Mouse (Mus musculus) midbrain, embryonic 16.5 days (tissue): ENCODE measurements around the gene Gm43738. TPM values are rescaled to one million over a fixed set of nuclear protein-coding genes. Genes with fewer than 3 reads are reported as not detected.

ENCODE experiments used
- ATAC-seq: fragments of 200-750 bp; cut with Nextera tagmentation; 2 replicates; pipeline ENCODE4 v1.8.0; 2017; ENCODE audit warnings: moderate TSS enrichment
- H3K27ac ChIP-seq: fragments of 300-500 bp; sonication (generic); 2 replicates; pipeline ENCODE4 v1.5.1; 2014; ENCODE audit warnings: mild to moderate bottlenecking, low read length, mixed read lengths
- H3K27me3 ChIP-seq: fragments of 300-500 bp; sonication (generic); 2 replicates; pipeline ENCODE4 v1.6.1; 2014; ENCODE audit warnings: low read depth, low read length, mixed read lengths; ENCODE audit not compliant: control insufficient read depth, insufficient read depth
- H3K36me3 ChIP-seq: fragments of 300-500 bp; sonication (generic); 2 replicates; pipeline ENCODE4 v1.6.1; 2014; ENCODE audit warnings: mild to moderate bottlenecking, low read length, moderate library complexity, mixed read lengths; ENCODE audit not compliant: control insufficient read depth, insufficient read depth
- H3K4me1 ChIP-seq: fragments of 300-500 bp; sonication (generic); 2 replicates; pipeline ENCODE4 v1.6.1; 2014; ENCODE audit warnings: mild to moderate bottlenecking, low read length, mixed read lengths; ENCODE audit not compliant: control insufficient read depth, insufficient read depth
- H3K4me2 ChIP-seq: fragments of 300-500 bp; sonication (generic); 2 replicates; pipeline ENCODE4 v1.6.1; 2014; ENCODE audit warnings: mild to moderate bottlenecking, low read length, mixed read lengths
- H3K4me3 ChIP-seq: fragments of 300-500 bp; sonication (generic); 2 replicates; pipeline ENCODE4 v1.5.1; 2014; ENCODE audit warnings: low read depth, mild to moderate bottlenecking, low read length, moderate library complexity, mixed read lengths
- H3K9ac ChIP-seq: fragments of 300-500 bp; sonication (generic); 2 replicates; pipeline ENCODE4 v1.6.1; 2014; ENCODE audit warnings: low read depth, low read length, mixed read lengths
- H3K9me3 ChIP-seq: fragments of 300-500 bp; sonication (generic); replicated peaks from 2 replicates; pipeline ENCODE4 v1.6.1; 2014; ENCODE audit warnings: mild to moderate bottlenecking, low read length, mixed read lengths; ENCODE audit not compliant: control insufficient read depth, poor library complexity, severe bottlenecking
- WGBS: fragments of 180-500 bp; shearing (Covaris S2); extraction: QIAGEN DNeasy Blood & Tissue Kit; methylation state at CpG from one replicate; pipeline ENCODE4 v1.1.7; 2014; 5-methylcytosine and 5-hydroxymethylcytosine counted together
- polyA plus RNA-seq: library from polyadenylated mRNA; unstranded; fragments of >200 nt; fragmentation: Nextera tagmentation; extraction: Ambion mirVana; gene quantifications from 2 replicates; pipeline ENCODE4 v1.2.1, GENCODE M21; 2015

Gm43738 gene
- 0.14 TPM in 1 of 2 replicates, not detected in the other for polyA plus RNA-seq

- peak within 1 kb of the TSS; percentile 93 for H3K4me2 ChIP-seq
- 39% methylated on average over 7 of the region's 7 CpGs for WGBS
- peaks cover 20% of the 10 kb centered on the region for H3K4me1 ChIP-seq
- peak within 1 kb of the TSS; percentile 82 for H3K27ac ChIP-seq
- ATAC-seq, result no peak
- peak within 1 kb of the TSS; percentile 56 for H3K4me3 ChIP-seq
- H3K9me3 ChIP-seq, result no peaks in the 10 kb centered on the region
- no peaks in the 10 kb centered on the region for H3K27me3 ChIP-seq
- H3K36me3 ChIP-seq, result peaks cover 7% of the 10 kb centered on the region; the same call in 1 of the 2 replicates
- H3K9ac ChIP-seq, result peak within 1 kb of the TSS; percentile 72
Measured at GRCm38 (mm10) chr3:89100811-89101210, at the start of gene Gm43738. TSS of gene Gm43738 (minus strand) at chr3:89101099.

GRCm38 (mm10) chr3:89148567-89148966 is 47.7 kb upstream of the Gm43738 start:
- H3K27ac ChIP-seq, result no peak overlapping the region
- H3K36me3 ChIP-seq, result peaks cover 9% of the 10 kb centered on the region; the same call in 1 of the 2 replicates
- no peak for ATAC-seq
- no peak overlapping the region for H3K9ac ChIP-seq
- WGBS, result 75% methylated on average over 14 of the region's 14 CpGs
- no peak overlapping the region for H3K4me2 ChIP-seq
- no peaks in the 10 kb centered on the region for H3K4me1 ChIP-seq
- H3K9me3 ChIP-seq, result no peaks in the 10 kb centered on the region
- H3K4me3 ChIP-seq, result no peak overlapping the region
- no peaks in the 10 kb centered on the region for H3K27me3 ChIP-seq

GRCm38 (mm10) chr3:89147979-89148311 is 47.0 kb upstream of the Gm43738 start:
- H3K4me2 ChIP-seq, result no peak overlapping the region
- H3K9ac ChIP-seq, result no peak overlapping the region
- no peak for ATAC-seq
- WGBS, result 10% methylated on average over 15 of the region's 15 CpGs
- no peak overlapping the region for H3K4me3 ChIP-seq
- no peaks in the 10 kb centered on the region for H3K9me3 ChIP-seq
- no peaks in the 10 kb centered on the region for H3K4me1 ChIP-seq
- H3K36me3 ChIP-seq, result peaks cover 9% of the 10 kb centered on the region; the same call in 1 of the 2 replicates
- no peak overlapping the region for H3K27ac ChIP-seq
- H3K27me3 ChIP-seq, result no peaks in the 10 kb centered on the region

- H3K4me2 ChIP-seq, result no peak overlapping the region
- WGBS, result 28% methylated on average over 26 of the region's 26 CpGs
Measured at GRCm38 (mm10) chr3:89147101-89147978, 46.4 kb upstream of the Gm43738 start.

GRCm38 (mm10) chr3:89145566-89145965 is 44.7 kb upstream of the Gm43738 start:
- Histone ChIP-seq H3K9me3 (no peaks in the 10 kb centered on the region), H3K27me3 (no peaks in the 10 kb centered on the region), H3K27ac (no peak overlapping the region), H3K36me3 (0 out of 2 replicates have a peak, but pooled peaks cover 3% of the 10 kb centered on the region), H3K4me1 (no peaks in the 10 kb centered on the region), H3K4me2 (no peak overlapping the region), H3K9ac (no peak overlapping the region), H3K4me3 (no peak overlapping the region)
- ATAC-seq, result 0 out of 2 replicates have a peak, but pooled peaks have one; percentile 5
- 20% methylated on average over 8 of the region's 8 CpGs for WGBS

More at GRCm38 (mm10) chr3:89147101-89147978, 46.4 kb upstream of the Gm43738 start:
- Histone ChIP-seq H3K36me3 (peaks cover 5% of the 10 kb centered on the region; the same call in 1 of the 2 replicates), H3K4me3 (no peak overlapping the region), H3K27ac (no peak overlapping the region), H3K27me3 (no peaks in the 10 kb centered on the region), H3K4me1 (no peaks in the 10 kb centered on the region), H3K9ac (no peak overlapping the region), H3K9me3 (no peaks in the 10 kb centered on the region)
- ATAC-seq, result 0 out of 2 replicates have a peak, but pooled peaks have one; percentile 29

- WGBS, result 83% methylated on average over 10 of the region's 10 CpGs
- Histone ChIP-seq H3K27ac (no peak overlapping the region), H3K4me2 (no peak overlapping the region), H3K27me3 (no peaks in the 10 kb centered on the region), H3K4me3 (no peak overlapping the region), H3K9me3 (no peaks in the 10 kb centered on the region), H3K4me1 (no peaks in the 10 kb centered on the region), H3K36me3 (0 out of 2 replicates have a peak, but pooled peaks cover 3% of the 10 kb centered on the region), H3K9ac (no peak overlapping the region)
- no peak for ATAC-seq
Measured at GRCm38 (mm10) chr3:89144821-89145220, 43.9 kb upstream of the Gm43738 start.

GRCm38 (mm10) chr3:89136365-89136764 is 35.5 kb upstream of the Gm43738 start:
- no peak overlapping the region for H3K4me2 ChIP-seq
- H3K27me3 ChIP-seq, result no peaks in the 10 kb centered on the region
- H3K4me1 ChIP-seq, result peaks cover 5% of the 10 kb centered on the region
- H3K9me3 ChIP-seq, result no peaks in the 10 kb centered on the region
- WGBS, result 47% methylated on average over 9 of the region's 9 CpGs
- no peaks in the 10 kb centered on the region for H3K36me3 ChIP-seq
- no peak for ATAC-seq
- no peak overlapping the region for H3K4me3 ChIP-seq
- H3K9ac ChIP-seq, result no peak overlapping the region
- no peak overlapping the region for H3K27ac ChIP-seq

- H3K4me2 ChIP-seq, result no peak within 1 kb of the TSS
- no peak within 1 kb of the TSS for H3K9ac ChIP-seq
- no peak within 1 kb of the TSS for H3K4me3 ChIP-seq
- no peaks in the 10 kb centered on the region for H3K9me3 ChIP-seq
- H3K4me1 ChIP-seq, result peaks cover 5% of the 10 kb centered on the region
- no peak within 1 kb of the TSS for H3K27ac ChIP-seq
- no peaks in the 10 kb centered on the region for H3K36me3 ChIP-seq
- no peaks in the 10 kb centered on the region for H3K27me3 ChIP-seq
- ATAC-seq, result no peak
- WGBS, result 57% methylated on average over 3 of the region's 3 CpGs
Measured at GRCm38 (mm10) chr3:89135958-89136357, 35.1 kb upstream of the Gm43738 start, which contains the start of gene Pklr. TSS of gene Pklr (plus strand) at chr3:89136142.

- WGBS, result 94% methylated on average over 1 of the region's 1 CpGs
- no peaks in the 10 kb centered on the region for H3K36me3 ChIP-seq
Measured at GRCm38 (mm10) chr3:89133752-89134151, 32.9 kb upstream of the Gm43738 start.

More at GRCm38 (mm10) chr3:89133752-89134151, 32.9 kb upstream of the Gm43738 start:
- Histone ChIP-seq H3K9ac (no peak overlapping the region), H3K4me3 (no peak overlapping the region), H3K4me1 (peaks cover 5% of the 10 kb centered on the region), H3K9me3 (no peaks in the 10 kb centered on the region), H3K4me2 (no peak overlapping the region), H3K27me3 (no peaks in the 10 kb centered on the region), H3K27ac (no peak overlapping the region)
- ATAC-seq, result no peak
